Mouse (Mus musculus): Measurements from ENCODE around the gene Gm20873.
"Not testable (repeated sequence)": the region's sequence is repeated elsewhere in the genome, so short reads cannot be mapped to it uniquely, and the experiment has no call there.

Gene Gm20873

GRCm38 (mm10) chrY:6266798-6267197, at the start of gene Gm20873:
Gene Gm20873, plus strand, starts transcription at chrY:6267098.
- not testable (repeated sequence) for DNase-seq

- not testable (repeated sequence) for DNase-seq
Observed at GRCm38 (mm10) chrY:6237895-6238294, 29.0 kb upstream of the Gm20873 start, which contains the start of gene Gm21746. Gene Gm21746, minus strand, starts transcription at chrY:6237995.
